Mouse (Mus musculus) NIH3T3 (cell line): ENCODE measurements at regions not wholly inside any gene's neighbourhood (a gene's known extent, or its start where the extent isn't known, plus 50 kb on each side); places are given as distances from the start of the nearest gene placed in this dataset.
A peak's percentile ranks its signal among the peaks of the same experiment; 100 is the strongest.

Experiments used
- DNase-seq: peaks from one replicate; pipeline ENCODE4 v3.0.0-alpha.2; 2012; ENCODE audit warnings: low read depth

DNA sequence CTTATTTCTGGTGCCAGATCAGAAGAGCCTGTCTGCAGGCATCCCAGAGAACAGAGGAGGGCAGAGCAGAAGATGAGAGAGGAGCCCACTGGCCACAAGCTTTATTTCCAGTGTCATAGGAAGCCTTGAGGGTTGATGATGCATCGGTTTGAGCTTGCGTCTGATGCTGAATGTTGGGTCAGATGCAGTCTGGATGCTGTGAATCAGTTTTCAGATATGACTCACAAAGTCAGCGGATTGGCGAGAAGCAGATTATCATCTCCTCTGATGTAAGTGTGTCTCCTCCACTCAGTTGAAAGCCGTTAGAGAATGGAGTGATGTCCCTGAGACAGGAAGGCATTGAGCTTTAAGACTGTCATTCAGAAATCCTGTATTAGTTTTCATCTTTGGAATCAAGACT lies 197.3 kb upstream of the Gm6793 start:
- peak; percentile 6 for DNase-seq

DNA sequence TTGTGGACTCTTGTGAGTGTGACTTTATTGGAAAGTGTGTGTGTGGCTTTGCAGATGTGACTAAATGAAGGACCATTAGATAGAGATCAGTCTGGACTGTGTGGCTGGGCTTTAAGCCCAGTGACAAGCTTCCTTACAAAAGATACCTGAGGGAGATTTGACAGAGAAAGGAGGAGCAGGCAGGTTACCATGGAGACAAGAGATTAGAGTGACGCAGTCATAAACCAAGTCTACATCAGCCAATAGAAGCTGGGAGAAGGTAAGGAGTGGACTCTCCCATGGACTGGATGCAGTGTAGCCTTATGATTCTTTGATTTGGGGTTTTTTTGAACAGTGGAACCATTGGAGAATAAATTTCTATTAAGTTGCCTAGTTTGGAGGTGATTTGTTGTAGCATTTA lies 181.6 kb upstream of the Gm6793 start:
- DNase-seq: no peak

DNA sequence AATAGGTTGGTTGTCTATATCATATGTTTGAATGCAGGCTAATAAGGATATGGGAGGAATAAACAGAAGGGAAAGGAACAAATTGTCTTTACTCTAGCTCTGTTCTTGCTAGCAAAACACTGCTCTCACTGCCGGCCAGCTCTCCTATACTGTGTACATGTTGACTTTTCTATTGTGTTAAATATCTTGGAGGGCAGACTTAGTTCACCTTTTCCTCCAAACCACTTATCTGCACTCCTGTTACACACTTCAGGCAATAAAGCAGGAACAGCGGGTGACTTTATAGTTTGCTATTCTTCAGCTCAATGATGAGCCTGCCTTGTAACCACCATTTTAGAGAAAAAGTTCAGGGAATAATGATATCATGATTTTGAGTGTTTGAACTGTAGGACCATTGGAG lies 181.0 kb upstream of the Gm6793 start:
- no peak for DNase-seq

DNA sequence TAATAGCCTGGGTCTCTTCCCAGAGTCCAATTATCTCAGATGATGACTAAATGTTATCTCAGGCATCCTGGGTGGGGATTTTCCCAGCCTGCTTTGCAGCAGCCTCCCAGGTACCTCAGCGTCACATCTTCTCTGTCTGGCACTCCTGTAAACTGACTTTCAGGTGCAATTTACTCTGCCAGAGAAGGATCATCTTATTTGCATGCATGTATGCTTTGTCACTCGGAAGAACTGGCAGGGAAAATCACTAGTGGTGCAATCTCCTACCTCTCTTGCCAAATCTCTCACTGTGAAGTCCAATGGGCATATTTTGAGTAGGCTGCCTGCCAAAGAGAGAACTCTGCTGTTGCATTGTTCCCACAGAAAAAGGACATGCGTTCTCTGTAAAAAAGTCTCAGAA lies 177.0 kb upstream of the Gm6793 start:
- DNase-seq: peak; percentile 8

DNA sequence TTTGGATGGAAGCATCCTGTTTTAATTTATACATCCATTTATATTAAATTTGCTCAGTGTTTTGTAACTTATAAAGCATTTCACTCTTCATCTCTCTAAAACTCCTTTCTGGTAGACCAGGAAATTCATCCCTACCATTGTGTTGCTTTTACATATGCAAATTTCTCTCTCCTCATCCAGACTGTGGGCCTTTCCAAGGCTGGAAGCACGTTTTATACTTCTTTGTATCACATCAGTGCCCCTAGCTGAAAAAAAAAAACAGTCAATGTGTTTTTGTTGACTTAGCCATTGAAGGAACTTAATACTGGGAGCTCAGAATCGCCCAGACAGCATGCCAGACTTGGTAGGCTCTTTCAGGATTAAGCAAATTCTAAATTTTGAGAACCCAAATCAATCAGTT lies 174.9 kb upstream of the Gm6793 start:
- DNase-seq: no peak

DNA sequence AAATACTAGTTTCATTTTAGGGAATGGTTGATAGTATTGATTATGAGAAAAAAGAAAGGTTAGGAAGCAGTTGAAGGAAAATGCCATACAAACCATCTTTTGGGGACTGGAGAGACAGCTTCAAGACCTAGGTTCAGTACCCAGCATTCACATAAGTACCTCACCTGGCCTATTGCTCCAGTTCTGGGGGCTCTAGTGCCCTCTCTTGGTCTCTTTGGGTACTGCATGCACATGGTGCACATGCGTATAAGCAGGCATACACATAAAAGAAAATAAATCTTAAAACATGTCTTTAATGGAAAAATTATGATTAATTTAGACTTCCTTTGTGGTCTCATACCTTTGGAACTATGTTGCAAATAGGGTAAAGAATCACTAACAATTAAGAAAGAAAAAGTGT lies 155.3 kb upstream of the Gm6793 start:
- no peak for DNase-seq

DNA sequence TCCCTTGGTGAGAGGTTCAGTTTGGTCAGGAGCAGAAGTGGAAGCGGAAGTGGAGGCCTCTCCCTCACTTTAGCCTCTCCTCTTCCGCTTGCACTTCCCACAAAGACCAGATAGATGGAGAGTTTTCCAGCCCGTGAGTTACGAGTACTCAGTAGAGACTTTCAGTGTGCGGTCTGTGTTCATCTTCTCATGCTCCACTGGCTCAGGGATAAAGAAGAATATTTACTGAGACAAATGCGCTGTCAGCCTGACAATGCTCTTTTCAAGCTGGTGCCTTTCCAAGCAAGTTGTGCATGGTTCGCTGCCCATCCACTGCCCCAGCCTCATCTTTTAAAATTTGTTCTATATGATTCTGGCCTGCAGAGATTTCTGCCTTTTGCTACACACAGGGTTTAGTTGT lies 141.8 kb upstream of the Gm6793 start:
- peak; percentile 5 for DNase-seq

DNA sequence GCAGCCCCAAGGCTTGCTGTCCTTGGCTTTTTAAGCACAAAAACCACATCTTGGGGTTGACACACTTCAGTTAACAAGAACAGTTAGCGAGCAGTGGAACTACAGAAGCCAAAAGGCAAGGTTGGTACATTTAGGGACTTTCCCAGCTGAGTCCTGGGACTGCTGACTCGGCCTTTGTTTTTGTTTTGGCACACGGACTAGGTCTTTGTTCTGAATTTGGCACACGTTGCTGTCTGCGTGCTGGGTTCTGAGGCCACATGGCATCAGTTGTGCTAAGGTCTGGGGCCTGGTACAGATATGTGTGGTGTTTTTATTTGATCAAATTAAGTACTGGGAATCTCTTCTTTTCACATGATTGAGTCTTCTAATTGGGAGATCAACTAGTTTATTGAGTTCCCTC lies 124.1 kb upstream of the Gm6793 start:
- no peak for DNase-seq

DNA sequence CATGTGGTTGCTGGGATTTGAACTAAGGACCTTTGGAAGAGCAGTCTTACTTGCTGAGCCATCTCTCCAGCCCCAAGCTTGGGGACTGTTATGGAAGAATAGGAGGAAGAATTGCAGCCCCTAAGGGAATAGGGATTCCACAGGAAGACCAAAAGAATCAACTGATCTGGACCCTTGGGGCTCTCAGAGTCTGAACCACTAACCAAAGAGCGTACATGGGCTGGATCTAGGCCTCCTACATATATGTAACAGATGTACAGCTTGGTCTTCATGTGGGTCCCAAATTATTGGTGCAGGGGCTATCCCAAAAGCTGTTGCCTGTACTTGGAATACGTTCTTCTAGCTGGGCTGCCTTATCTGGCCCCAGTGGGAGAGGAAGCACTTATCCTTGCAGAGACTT lies 115.4 kb upstream of the Gm6793 start:
- DNase-seq: no peak

DNA sequence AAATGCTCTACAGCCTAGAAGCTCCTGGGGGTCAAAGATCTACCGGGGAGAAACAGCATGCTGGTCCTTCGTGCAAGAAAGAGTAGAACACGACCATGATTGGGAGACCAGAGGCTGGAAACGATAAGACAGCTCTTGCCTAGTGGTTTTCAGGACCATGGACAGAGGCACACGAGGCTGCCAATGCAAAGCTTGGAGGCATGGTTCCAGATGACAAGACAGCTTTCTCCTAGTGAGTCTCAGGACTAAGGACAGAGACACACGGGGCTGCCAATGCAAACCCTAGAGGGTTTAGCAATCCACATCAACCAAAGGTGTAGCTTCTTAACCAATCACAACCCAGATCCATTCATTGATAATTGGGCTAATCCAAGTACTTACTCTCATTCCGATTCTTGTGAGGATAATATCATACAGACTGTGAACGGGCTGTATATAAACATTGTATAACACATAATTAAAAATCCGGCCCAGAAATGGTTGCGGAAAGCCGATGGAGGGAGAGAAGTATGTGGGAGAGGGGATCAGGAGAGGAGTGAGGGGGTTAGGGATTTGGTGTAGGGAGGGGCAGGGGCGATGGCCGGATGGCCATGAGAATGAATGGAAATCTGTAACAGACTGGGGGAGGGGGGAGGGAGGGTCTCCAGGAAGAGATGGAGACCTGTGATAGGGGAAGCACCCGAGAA lies 114.1 kb upstream of the Gm6793 start:
- peak; percentile 92 for DNase-seq

DNA sequence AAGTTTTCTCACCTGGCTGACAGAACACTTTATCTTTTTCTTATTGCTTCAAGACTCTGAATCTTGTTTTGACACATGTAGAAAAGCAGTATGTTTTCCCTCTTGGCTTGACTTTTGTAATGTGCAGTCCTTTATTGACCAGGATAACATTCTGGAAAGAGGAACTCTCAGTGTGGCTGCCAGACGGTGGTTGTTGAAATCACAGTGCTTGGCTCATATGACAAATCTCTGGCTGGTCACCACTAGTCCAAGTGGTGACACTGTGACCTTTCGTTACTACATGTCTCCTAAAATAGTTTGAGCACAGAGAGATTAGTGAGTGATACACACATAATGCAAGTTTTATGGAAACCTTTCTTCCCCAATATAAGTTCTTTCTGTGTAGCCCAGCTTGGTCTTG lies 97.1 kb upstream of the Gm6793 start:
- no peak for DNase-seq

DNA sequence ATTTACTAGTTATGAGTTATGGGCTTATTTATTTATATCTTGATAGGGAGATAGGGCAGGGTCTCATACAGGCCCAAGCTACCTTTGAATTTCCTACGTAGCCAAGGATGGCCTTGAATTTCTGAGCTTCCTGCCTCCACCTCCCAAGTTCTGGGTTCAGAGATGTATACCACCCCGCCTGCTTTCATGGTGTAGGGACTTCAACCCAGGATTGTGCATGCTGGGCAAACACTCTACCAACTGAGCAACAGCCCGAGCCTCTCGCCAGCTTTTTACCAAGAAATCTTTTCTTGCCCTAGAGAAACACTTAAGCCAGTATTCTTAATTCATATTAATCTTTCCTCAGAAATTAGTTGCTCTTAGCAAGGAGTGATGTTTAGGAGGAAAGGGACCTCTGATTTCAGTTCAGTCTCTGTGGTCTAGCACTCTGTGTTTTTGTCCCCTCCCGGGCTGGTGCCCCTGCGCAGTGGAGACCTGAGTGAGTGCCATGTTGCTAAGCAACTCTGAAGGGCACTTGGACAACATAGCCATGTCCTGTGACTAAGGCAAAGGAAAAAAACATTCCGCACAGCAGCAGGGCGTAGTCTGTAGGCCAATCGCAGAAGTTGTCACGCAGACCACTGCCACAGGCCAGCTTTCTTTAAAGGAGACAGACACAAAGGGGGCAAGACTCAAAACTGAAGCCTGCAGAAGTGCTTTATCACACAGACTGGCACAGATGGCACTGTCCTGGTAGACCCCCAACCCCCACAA lies 83.2 kb upstream of the Gm6793 start:
- no peak for DNase-seq

DNA sequence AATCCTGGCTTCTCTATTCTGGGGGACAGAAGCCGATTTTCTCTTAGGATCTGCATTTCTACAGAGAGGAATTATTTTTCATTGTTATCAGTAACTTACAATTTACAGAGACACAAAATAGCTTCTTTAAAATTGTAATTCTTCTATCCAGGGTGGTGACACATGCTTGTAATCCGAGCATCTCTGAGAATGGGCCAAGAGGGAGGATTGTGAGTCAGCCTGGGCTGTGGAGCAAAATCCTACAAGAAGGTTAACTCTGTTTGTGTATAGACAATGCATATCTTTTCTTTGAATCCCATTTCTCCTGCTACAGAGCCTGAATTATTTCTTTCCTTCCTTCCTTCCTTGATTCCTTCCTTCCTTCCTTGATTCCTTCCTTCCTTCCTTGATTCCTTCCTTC lies 80.0 kb upstream of the Gm6793 start:
- peak; percentile 63 for DNase-seq

DNA sequence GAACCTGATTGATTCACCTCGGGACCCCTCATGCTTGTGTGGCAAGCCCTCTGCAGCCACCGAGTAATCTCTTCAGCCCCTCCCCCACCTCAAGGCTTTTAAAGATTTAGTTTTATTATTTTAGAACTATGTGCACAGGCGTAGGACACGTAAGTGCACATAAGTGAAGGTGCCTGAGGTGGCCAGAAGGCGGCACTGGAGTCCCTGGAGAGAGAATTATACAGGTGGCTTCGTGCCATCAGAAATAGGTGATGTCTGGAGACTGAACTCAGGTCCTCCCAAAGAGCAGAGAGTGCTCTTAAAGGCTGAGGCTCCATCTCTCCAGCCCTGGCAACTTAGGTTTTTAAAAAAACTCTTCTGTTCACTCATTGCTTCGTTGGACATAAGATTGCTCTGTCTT lies 78.7 kb upstream of the Gm6793 start:
- DNase-seq: no peak

DNA sequence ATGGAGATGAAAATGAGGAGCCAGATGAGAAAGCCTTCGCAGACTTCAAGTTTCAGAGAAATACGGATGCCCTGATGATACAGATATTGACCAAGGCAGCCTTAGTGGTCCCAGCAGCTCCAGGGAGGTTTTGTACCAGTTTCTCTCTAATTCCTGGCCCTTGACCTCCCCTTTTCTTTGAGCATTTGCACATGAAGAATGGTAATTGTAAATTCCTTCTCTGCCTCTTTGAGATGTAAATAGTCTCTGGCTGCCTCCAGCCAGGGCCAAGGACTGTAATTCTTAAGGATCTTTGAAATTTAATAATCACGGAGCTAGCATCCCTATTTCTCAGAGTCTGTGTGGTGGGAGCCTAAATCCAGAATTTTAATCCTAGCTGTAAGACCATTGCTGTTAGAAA lies 78.0 kb upstream of the Gm6793 start:
- DNase-seq: no peak

DNA sequence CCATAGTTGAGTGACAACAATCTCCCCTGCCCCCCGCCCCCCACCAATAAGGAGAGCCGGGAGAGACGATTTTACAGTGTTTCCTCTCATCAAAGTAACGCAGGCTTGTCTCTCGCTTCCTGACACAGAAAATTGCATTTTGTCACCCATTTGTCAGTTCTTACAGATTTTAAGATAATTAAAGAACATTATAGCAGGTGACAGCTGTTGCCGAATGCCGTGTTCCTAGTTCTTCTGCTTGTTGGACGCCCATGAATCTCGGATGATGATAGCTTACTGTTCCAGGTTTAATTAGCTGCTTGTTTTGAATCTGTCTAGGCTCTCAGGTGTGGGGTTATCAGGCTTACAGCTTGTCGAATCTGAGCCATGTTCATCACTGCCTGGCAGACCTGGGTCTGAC lies 63.8 kb upstream of the Gm6793 start:
- DNase-seq: no peak

DNA sequence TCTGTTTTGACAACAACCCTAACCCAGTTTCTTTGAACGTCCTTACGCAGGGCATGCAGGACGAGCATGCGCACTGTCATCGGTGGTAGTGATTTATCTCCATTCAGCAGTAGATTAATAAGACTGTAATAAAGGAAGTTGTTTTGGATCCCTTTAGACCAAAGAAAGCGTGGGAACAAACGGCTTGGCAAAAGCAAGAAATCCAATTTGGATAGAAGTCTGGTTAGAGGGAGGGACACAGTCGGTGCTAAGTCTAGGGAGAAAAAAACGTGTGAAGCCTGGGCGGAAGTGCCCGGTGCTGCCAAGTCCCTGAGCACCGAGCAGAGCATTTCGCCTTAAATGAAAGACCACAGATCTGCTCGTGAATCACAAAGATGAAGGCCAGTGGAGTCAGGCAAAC lies 57.4 kb upstream of the Gm6793 start:
- no peak for DNase-seq

DNA sequence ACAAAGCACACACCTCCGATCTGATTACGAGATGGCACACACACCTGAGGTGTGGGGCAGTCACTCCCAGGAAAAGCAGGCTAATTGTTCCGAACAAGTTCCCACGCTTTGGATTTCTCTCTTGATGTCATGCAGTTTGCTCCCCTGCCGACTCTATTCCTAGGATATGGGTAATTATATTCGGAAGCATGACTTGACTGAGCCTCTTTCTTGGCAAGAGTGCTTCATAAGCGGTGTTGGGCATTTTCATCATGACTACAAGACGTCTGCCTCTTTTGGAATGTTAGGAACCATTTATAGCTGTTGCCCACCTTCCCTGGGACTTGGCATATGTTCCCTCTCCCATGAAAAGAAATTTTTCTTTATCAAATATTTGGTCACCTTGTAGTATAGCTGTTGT lies 55.4 kb upstream of the Gm6793 start:
- no peak for DNase-seq
